Mouse (Mus musculus): ENCODE data around the gene Csf2. TPM values are rescaled to one million over a fixed set of nuclear protein-coding genes. Genes with fewer than 3 reads are reported as not detected.

Csf2 gene
- polyA plus RNA-seq, 1 experiment: not detected

DNA sequence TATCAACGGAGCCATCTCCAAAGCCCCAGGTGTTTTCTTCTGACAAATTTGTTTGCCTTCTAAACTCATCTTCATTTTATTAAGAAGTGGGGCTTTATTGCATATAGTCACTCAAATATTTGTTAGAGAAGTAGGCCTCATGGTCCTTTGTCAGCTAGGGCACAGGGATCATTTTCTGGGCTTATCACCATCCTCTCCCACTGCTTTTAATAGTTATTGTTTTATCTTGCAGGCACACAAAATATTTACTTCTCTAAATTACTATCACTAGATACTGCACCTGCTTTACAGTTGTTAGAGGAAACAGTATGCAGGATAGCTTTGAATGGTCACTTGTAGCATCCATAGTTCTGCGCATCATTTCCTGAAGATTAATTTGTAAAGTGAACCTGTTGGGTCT is 42.7 kb upstream of the Csf2 start:
- Histone ChIP-seq H3K9ac (ENCODE audit: low read depth, poor library complexity, severe bottlenecking) (no peak overlapping the region), H3K9me3 (replicated peaks; ENCODE audit: control insufficient read depth, insufficient read depth, low read length, poor library complexity, severe bottlenecking) (no peaks in the 10 kb centered on the region), H3K27me3 (ENCODE audit: control insufficient read depth, insufficient read depth, low read length, poor library complexity, severe bottlenecking) (no peaks in the 10 kb centered on the region; the same call in 1 of the 2 replicates), H3K27ac (ENCODE audit: insufficient read depth, low read length) (no peak overlapping the region), H3K4me3 (ENCODE audit: low read depth, low read length) (no peak overlapping the region), H3K4me1 (ENCODE audit: control insufficient read depth, insufficient read depth, low read length) (no peaks in the 10 kb centered on the region), H3K36me3 (ENCODE audit: control insufficient read depth, insufficient read depth, low read length, poor library complexity, severe bottlenecking) (no peaks in the 10 kb centered on the region)
- no peak for TF ChIP-seq POLR2A (IDR thresholded peaks at IDR 0.05; ENCODE audit: insufficient read depth, low read length)
- TF ChIP-seq CTCF (IDR thresholded peaks at IDR 0.05; ENCODE audit: low read depth, low read length): no peak
- TF ChIP-seq EP300 (IDR thresholded peaks at IDR 0.05; ENCODE audit: insufficient read depth, low read depth, low read length): no peak

DNA sequence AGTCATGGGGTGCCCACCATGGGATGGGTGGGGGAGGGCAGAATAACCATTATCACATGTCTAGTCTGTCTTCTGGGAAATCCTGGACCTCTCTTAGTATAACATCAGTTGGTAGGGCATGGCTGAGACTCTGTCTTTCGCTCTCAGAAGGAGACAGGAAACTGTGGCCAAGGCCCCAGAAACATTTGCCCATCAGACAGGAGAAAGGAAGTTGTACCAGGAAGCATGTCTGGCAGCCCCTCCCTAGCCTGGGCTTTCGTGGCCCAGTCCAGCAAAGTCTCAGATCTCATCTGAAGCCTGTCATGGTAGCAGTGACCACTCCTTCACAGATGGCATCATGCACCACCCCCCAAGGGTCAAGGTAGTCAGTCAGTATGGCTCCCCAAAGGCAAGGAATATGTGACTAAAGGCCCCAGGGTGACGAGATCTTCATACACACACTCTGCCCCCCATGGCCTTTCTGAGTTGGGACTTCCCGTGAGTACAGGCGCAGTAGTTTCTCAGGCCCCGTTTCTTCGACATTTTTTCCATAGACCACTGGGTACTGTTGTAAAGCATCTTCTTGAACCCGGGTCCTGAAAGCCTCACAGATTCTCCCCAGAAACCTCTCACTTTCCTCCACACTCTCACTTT is 38.5 kb upstream of the Csf2 start:
- Histone ChIP-seq H3K4me3 (ENCODE audit: low read depth, low read length) (no peak overlapping the region), H3K27me3 (ENCODE audit: control insufficient read depth, insufficient read depth, low read length, poor library complexity, severe bottlenecking) (peaks cover 1% of the 10 kb centered on the region; the same call in 1 of the 2 replicates), H3K27ac (ENCODE audit: insufficient read depth, low read length) (no peak overlapping the region), H3K4me1 (ENCODE audit: control insufficient read depth, insufficient read depth, low read length) (no peaks in the 10 kb centered on the region), H3K36me3 (ENCODE audit: control insufficient read depth, insufficient read depth, low read length, poor library complexity, severe bottlenecking) (no peaks in the 10 kb centered on the region), H3K9me3 (replicated peaks; ENCODE audit: control insufficient read depth, insufficient read depth, low read length, poor library complexity, severe bottlenecking) (no peaks in the 10 kb centered on the region), H3K9ac (ENCODE audit: low read depth, poor library complexity, severe bottlenecking) (no peak overlapping the region)
- no peak for TF ChIP-seq CTCF (IDR thresholded peaks at IDR 0.05; ENCODE audit: low read depth, low read length)
- no peak for TF ChIP-seq POLR2A (IDR thresholded peaks at IDR 0.05; ENCODE audit: insufficient read depth, low read length)
- no peak for TF ChIP-seq EP300 (IDR thresholded peaks at IDR 0.05; ENCODE audit: insufficient read depth, low read depth, low read length)

- no peak overlapping the region for H3K9ac ChIP-seq (ENCODE audit: low read depth, poor library complexity, severe bottlenecking)
- no peak for TF ChIP-seq CTCF (IDR thresholded peaks at IDR 0.05; ENCODE audit: low read depth, low read length)
- TF ChIP-seq POLR2A (IDR thresholded peaks at IDR 0.05; ENCODE audit: insufficient read depth, low read length): no peak
- TF ChIP-seq EP300 (IDR thresholded peaks at IDR 0.05; ENCODE audit: insufficient read depth, low read depth, low read length): no peak
- H3K27me3 ChIP-seq (ENCODE audit: control insufficient read depth, insufficient read depth, low read length, poor library complexity, severe bottlenecking): no peaks in the 10 kb centered on the region
- H3K27ac ChIP-seq (ENCODE audit: insufficient read depth, low read length): no peak overlapping the region
- no peaks in the 10 kb centered on the region for H3K4me1 ChIP-seq (ENCODE audit: control insufficient read depth, insufficient read depth, low read length)
- no peaks in the 10 kb centered on the region for H3K9me3 ChIP-seq (replicated peaks; ENCODE audit: control insufficient read depth, insufficient read depth, low read length, poor library complexity, severe bottlenecking)
- H3K36me3 ChIP-seq (ENCODE audit: control insufficient read depth, insufficient read depth, low read length, poor library complexity, severe bottlenecking): no peaks in the 10 kb centered on the region
- H3K4me3 ChIP-seq (ENCODE audit: low read depth, low read length): no peak overlapping the region
Observed at GRCm38 (mm10) chr11:54271437-54271949, 22.0 kb upstream of the Csf2 start.

- Histone ChIP-seq H3K27me3 (ENCODE audit: control insufficient read depth, insufficient read depth, low read length, poor library complexity, severe bottlenecking) (no peaks in the 10 kb centered on the region), H3K9me3 (replicated peaks; ENCODE audit: control insufficient read depth, insufficient read depth, low read length, poor library complexity, severe bottlenecking) (no peaks in the 10 kb centered on the region), H3K9ac (ENCODE audit: low read depth, poor library complexity, severe bottlenecking) (no peak overlapping the region), H3K27ac (ENCODE audit: insufficient read depth, low read length) (no peak overlapping the region), H3K36me3 (ENCODE audit: control insufficient read depth, insufficient read depth, low read length, poor library complexity, severe bottlenecking) (no peaks in the 10 kb centered on the region), H3K4me1 (ENCODE audit: control insufficient read depth, insufficient read depth, low read length) (no peaks in the 10 kb centered on the region), H3K4me3 (ENCODE audit: low read depth, low read length) (no peak overlapping the region)
- no peak for TF ChIP-seq CTCF (IDR thresholded peaks at IDR 0.05; ENCODE audit: low read depth, low read length)
- no peak for TF ChIP-seq EP300 (IDR thresholded peaks at IDR 0.05; ENCODE audit: insufficient read depth, low read depth, low read length)
- no peak for TF ChIP-seq POLR2A (IDR thresholded peaks at IDR 0.05; ENCODE audit: insufficient read depth, low read length)
Observed at GRCm38 (mm10) chr11:54269191-54269896, 19.9 kb upstream of the Csf2 start.

GRCm38 (mm10) chr11:54267177-54267576 is 17.7 kb upstream of the Csf2 start, which contains the start of gene Il3:
Gene Il3 (minus strand): TSS chr11:54267277.
- Histone ChIP-seq H3K36me3 (ENCODE audit: control insufficient read depth, insufficient read depth, low read length, poor library complexity, severe bottlenecking) (no peaks in the 10 kb centered on the region), H3K4me3 (ENCODE audit: low read depth, low read length) (no peak within 1 kb of the TSS), H3K4me1 (ENCODE audit: control insufficient read depth, insufficient read depth, low read length) (no peaks in the 10 kb centered on the region), H3K9me3 (replicated peaks; ENCODE audit: control insufficient read depth, insufficient read depth, low read length, poor library complexity, severe bottlenecking) (no peaks in the 10 kb centered on the region), H3K27ac (ENCODE audit: insufficient read depth, low read length) (no peak within 1 kb of the TSS), H3K27me3 (ENCODE audit: control insufficient read depth, insufficient read depth, low read length, poor library complexity, severe bottlenecking) (no peaks in the 10 kb centered on the region), H3K9ac (ENCODE audit: low read depth, poor library complexity, severe bottlenecking) (no peak within 1 kb of the TSS)
- TF ChIP-seq EP300 (IDR thresholded peaks at IDR 0.05; ENCODE audit: insufficient read depth, low read depth, low read length) (no peak), POLR2A (IDR thresholded peaks at IDR 0.05; ENCODE audit: insufficient read depth, low read length) (no peak), CTCF (IDR thresholded peaks at IDR 0.05; ENCODE audit: low read depth, low read length) (no peak)

DNA sequence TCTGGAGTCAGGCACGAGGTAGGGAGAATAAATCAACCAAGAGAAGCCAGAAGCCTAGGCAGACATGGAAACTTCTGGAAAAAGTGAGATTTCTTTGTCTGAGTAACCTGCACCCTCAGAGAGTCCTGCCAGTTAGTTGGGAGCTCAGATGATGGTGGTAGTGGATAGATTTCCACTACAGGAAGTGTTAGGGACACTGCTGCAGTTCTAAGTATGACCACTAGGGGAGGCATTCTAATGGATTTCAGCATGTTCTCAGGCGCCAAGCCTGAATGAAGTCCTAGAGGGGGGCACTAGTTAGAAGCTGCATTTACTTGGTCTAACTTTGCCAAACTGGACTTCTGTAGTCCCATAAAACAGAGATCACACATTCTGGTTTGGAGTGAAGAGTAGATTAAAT is 15.1 kb upstream of the Csf2 start:
- H3K9ac ChIP-seq (ENCODE audit: low read depth, poor library complexity, severe bottlenecking): no peak overlapping the region

More for the DNA sequence above, 15.1 kb upstream of the Csf2 start:
- Histone ChIP-seq H3K4me1 (ENCODE audit: control insufficient read depth, insufficient read depth, low read length) (no peaks in the 10 kb centered on the region), H3K36me3 (ENCODE audit: control insufficient read depth, insufficient read depth, low read length, poor library complexity, severe bottlenecking) (no peaks in the 10 kb centered on the region), H3K9me3 (replicated peaks; ENCODE audit: control insufficient read depth, insufficient read depth, low read length, poor library complexity, severe bottlenecking) (no peaks in the 10 kb centered on the region), H3K27me3 (ENCODE audit: control insufficient read depth, insufficient read depth, low read length, poor library complexity, severe bottlenecking) (no peaks in the 10 kb centered on the region), H3K27ac (ENCODE audit: insufficient read depth, low read length) (no peak overlapping the region), H3K4me3 (ENCODE audit: low read depth, low read length) (no peak overlapping the region)
- TF ChIP-seq POLR2A (IDR thresholded peaks at IDR 0.05; ENCODE audit: insufficient read depth, low read length) (no peak), EP300 (IDR thresholded peaks at IDR 0.05; ENCODE audit: insufficient read depth, low read depth, low read length) (no peak), CTCF (IDR thresholded peaks at IDR 0.05; ENCODE audit: low read depth, low read length) (no peak)
